Mouse (Mus musculus): ENCODE data around the gene Trim7.
"Not testable (repeated sequence)": the region's sequence is repeated elsewhere in the genome, so short reads cannot be mapped to it uniquely, and the experiment has no call there.

Trim7 gene

DNA sequence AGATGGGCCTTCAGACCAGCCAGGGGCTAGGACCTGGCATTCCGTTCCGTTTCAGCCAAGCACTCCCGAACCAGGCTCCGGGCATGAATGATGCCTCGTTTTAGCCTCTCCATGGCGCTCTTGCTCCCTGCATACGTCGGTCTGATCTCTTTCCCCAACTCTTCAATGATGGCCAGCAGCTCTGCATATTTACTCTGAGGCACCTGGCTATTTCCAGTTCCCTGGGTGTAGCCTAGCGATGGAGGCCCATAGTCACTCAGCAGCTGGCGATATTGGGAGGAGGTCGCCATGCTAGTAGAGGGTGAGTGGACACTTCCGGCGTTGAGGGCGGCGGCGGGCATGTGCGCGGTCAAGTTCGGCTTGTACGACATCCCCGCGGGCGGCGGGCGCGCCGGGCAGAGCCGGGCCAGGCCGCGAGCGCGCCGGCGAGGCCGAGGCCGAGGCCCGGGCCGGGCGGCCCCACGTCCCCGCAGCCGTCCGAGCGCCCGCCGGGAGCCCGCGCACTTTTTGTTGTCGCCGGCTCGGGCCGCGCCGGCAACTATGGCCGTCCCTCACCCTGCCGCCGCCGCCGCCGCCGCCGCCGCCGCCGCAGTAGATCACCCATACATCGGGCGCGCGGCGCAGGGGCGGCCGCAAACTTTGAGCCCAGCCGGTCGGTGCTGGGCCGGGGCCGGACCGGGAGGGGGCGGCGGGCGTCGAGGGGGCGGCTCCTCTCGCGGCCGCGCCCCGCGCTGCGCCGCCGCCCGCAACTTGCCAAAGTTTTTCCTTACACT, at the start of gene Trim7, which contains the start of gene Gm12184:
Gene Trim7 (plus strand): TSS at position 162 of the 773 bp plus-strand sequence.
Gene Gm12184 (minus strand): TSS at position 677 of the 773 bp plus-strand sequence.
- not testable (repeated sequence) for DNase-seq (ENCODE audit: extremely low spot score)

DNA sequence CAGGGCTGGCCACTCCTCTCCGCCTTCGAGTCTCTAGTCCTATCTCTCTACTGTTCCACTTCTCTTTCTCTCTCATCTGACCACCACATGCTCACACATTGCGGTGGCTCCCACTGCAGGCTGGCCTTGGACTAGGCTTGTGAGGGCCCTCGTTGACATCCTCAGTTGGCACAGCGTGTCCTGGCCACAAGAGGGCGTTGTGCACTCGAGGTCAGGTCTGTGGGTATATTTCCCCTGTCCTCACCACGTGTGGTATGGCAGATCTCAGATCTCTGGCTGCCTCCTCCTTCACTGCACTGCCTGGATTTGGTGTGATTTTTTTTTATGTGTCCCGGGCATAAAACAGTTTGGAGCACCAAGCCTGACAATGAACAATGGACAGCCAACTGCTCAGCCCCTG, 49.3 kb upstream of the Trim7 start:
- no peak for DNase-seq (ENCODE audit: extremely low spot score)

DNA sequence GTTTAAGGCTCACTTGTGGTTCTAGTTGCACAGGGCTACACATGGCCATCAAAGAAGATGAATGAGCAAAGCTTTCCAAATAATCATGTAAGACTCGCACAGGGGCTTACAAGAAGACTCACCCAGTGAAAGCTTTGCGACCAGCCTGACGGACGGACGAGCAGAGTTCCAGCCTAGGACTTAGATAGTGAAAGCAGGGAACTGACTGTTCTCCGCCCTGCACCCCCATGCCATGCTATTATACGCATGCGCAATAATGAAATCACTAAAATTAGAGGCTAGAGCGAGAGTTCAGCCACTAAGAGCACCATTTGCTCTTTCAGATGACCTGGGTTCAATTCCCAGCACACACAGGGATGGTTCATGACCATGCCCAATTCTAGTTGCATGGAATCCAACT, 48.6 kb upstream of the Trim7 start:
- DNase-seq (ENCODE audit: extremely low spot score) = no peak

- DNase-seq (ENCODE audit: extremely low spot score) = peak; percentile 23
These were observed 46.5 kb upstream of the Trim7 start for GRCm38 (mm10) chr11:48779450-48779849.

DNA sequence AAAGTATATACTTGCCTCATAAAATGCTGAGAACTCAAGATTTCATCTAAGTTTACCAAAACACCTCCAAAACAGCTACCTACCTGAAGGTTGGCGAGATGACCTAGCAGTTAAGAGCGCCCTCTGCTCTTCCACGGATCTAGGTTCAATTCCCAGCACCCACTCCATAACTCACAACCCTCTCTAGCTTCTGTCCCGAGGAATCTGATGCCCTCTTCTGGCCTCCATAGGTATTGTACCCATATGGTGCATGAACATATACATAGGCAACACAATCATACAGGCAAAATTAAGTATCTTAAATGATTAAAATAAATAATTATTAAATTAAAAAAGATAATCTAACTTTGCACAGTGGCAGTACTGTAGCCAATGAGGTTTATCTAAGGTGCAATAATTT, 43.7 kb upstream of the Trim7 start:
- no peak for DNase-seq (ENCODE audit: extremely low spot score)

DNA sequence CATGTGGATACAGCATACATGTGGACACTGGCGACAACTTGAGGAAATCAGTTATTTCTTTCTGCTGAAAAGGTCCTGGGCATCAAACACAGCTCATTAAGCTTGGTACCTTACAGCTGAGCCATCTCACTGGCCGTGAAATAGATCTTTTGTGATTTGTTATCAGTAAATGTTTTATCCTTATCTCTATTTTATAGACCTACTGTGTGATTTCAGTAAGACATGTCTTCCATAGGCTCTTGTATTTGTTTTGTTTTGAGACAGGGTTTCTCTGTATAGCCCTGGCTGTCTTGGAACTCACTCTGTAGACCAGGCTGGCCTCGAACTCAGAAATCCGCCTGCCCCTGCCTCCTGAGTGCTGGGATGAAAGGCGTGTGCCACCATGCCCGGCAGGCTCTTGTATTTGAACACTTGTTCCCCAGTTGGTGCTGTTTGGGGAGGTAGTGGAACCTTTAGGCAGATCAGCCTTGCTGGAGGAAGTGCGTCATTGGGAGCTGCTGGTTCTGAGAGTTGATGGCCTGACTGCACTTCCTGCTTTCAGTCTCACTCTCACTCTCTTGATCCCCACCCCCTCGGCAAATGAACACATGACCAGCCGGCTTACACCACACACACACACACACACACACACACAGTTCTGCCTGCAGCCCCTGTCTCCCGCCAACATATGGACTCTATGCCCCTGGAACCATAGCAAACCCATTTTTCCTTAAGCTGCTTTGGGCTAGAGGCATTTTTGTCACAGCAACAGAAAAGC, 38.3 kb upstream of the Trim7 start:
- peak; percentile 45 for DNase-seq (ENCODE audit: extremely low spot score)

- peak; percentile 79 for DNase-seq (ENCODE audit: extremely low spot score)
These were observed 37.4 kb upstream of the Trim7 start for GRCm38 (mm10) chr11:48788311-48789089.

DNA sequence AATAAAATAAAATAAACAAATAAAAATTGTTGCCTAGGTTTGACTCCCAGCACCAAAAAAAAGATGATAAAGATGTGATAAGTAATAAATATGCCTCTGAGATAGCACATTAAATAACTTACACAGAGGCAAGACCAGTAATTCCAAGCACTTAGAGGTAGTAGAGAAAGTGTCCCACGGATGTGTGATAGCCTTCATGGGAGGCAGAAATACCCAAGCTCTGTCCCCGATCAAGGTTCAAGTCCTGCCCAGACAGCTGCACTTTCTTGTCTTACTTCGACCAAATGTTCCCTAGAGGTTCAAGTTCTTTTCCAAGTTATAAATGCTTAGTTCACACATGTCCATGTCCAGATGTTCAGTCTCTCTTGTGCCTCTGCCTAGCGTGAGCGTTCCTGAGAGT, 36.7 kb upstream of the Trim7 start:
- no peak for DNase-seq (ENCODE audit: extremely low spot score)

GRCm38 (mm10) chr11:48789973-48790823, 35.7 kb upstream of the Trim7 start:
- DNase-seq (ENCODE audit: extremely low spot score) = peak; percentile 79

DNA sequence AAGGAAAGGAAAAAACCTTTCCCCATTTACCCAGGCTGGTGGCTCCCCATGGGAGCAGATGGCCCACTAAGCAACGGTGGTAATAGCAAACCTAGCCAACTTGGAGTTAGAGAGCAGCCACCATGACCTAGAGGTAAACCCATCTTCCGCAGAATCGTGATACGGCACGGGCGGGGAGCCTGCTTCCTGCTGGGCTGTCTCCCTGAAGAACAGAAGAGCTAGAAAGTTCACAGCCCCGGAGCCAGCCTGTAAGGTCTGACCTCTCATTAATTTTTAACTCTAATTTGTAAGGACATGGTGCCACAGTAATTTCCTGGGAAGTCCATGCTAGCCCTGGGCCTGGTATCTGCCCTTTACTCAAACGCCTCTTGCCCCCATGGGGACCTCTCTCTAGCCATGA, 35.0 kb upstream of the Trim7 start:
- no peak for DNase-seq (ENCODE audit: extremely low spot score)

DNA sequence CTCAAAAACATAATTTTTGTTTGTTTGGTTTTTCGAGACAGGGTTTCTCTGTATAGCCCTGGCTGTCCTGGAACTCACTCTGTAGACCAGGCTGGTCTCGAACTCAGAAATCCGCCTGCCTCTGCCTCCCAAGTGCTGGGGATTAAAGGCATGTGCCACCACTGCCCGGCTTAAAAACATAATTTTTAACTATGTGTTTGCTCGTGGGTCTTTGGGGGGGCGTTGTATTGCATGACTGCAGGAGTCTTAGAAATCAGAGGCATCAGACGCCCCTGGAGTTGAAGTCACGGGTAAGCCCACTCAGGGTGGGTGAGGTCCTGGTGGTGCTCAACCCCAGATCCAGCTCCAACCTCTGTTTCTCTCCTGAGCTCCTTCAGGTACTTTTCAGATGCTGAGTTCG, 34.0 kb upstream of the Trim7 start:
- not testable (repeated sequence) for DNase-seq (ENCODE audit: extremely low spot score)

DNA sequence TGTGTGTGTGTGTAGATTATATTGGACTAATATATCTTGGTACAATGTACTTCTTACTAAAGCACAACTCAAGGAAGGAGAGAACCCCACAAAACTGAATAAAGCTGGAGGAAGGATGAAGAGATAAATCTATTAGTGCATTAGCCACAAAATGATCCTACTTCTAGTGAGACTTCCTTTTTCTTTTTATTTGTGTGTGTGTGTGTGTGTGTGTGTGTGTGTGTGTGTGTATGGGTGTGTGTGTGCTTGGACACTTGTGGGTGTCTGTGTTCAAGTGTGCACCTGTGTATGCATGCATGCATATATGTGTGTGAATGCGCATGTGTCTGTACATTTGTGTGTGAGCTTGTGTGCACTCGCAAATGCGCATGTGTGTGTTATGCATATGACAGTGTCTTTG, 32.8 kb upstream of the Trim7 start:
- DNase-seq (ENCODE audit: extremely low spot score) = no peak

GRCm38 (mm10) chr11:48795221-48795620, 30.7 kb upstream of the Trim7 start:
- DNase-seq (ENCODE audit: extremely low spot score) = no peak

DNA sequence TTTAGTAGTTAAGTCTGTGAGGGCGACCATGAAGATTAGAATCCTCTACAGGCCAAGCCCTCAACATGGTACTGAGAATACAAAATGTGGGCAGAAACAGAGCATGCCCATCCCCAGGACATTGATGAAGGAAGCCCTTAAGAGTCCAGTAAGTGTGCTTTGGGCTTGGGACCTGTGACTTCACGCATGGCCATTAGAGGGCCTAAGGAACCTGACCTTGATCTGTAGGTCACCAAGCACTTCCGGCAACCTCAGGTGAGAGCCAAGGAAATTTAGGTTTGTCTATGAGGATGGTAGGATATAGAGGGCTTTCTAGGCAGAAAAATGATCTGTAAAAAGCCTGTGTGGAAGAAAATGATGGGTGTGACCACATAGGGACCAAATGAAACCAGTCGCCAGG, 29.6 kb upstream of the Trim7 start:
- DNase-seq (ENCODE audit: extremely low spot score) = no peak

DNA sequence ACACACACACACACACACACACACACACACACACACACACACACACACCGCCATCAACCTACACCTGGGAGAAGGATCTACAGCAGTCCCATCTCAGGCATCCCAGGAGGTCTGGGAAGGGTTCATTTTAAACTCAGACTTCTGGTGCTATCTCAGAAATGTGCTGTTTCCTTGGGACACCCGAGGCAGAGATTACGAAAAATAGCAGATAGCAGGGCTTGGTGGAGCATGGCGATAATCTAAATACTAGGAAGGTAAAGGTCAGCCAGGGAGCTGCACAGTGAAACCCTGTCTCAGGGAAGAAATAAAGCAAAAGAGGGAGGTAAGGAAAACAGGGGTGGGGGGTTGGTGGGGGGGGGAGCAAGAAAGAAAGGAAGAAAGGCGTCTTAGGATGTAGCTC, 28.7 kb upstream of the Trim7 start:
- no peak for DNase-seq (ENCODE audit: extremely low spot score)

DNA sequence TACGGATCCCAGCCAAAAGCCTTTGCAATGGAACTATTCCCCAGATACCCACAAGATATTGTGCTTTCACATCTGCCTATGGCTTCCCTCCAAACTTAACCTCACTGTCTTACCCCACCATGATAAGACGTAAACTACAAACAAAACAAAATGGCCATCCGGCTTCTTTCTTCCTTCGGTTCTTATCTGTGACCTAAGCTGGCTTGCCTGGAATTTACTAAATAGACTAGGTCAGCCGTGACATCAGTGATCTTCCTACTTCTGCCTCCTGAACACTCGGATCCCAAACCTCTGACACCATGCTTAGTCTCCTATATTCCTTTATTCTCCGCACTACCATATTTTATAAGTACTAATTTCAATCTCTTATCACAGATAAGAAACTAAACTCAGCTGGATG, 27.6 kb upstream of the Trim7 start:
- DNase-seq (ENCODE audit: extremely low spot score) = no peak

DNA sequence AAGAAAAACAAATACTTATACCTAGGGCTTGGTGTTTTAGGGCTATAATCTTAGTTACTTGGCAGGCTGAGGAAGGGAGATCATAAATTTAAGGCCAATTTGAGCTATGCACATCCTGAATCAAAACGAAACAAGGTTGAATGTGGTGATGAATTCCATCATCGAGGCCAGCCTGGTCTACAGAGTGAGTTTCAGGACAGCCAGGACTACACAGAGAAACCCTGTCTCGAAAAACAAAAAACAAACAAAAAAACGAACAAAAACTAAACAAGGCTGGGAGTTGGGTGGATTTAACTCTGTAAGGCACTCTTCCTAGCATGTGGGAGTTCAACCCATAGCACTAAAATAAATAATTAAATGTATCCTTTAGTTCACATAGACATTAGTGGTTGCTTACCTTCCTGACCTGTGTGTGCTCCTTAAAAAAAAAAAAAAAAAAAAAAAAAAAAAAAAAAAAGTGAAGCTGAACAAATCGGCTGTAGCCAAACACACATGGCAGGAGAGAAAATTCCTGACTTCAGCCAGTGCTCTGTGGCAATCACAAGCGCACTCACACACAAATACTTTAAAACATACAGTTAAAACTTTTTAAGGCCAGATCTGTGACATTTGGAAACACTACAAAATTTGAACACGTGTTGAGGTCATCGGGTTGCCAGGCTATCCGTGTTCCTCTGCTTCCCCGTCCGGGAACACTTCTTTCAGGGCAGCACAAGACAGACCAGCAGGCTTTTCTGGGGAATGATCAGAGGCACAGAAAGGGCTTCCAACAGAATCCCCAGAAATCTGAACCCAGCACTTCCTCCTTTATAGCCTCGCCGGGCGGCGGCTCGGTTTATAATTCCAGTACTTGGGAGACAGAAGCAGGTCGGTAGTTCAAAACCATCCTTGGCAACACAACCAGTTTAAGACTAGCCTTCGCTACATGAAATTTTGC, 26.7 kb upstream of the Trim7 start:
- no peak for DNase-seq (ENCODE audit: extremely low spot score)

DNA sequence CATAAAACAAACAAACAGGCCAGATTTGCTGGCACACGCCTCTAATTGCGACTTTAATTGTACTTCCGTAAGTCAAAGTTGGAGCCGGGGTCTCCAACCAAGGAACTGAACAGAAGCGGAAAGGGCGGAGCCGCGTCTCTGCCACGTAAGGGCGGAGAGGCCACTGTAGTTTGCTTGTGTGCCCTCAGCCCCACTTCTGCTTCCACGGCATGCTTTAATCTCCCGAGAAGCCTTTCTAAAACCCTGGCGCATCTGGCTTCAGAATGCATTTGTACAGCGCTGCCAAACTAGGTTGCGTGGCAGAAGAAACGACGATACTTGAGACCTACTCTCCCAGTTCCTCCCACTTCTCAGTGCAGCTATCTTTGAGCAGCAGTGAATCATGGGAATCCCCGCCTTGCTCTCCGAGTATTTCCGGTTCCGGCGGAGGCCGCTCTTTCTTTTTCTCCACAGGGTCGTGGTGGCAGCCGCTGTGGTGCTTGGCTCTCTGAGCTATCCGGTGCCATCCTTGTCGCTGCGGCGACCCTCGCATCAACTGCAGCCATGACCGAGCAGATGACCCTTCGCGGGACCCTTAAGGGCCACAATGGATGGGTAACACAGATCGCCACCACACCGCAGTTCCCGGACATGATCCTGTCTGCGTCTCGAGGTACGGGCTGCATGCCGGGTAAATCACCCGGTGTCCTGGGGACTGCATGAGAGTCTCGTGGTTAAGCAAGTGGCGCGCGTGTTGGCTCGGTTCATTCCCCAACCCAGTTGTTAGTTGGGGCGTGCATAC, 25.8 kb upstream of the Trim7 start, which contains the start of gene Rack1:
Gene Rack1 (plus strand): TSS at position 412 of the 781 bp plus-strand sequence.
- DNase-seq (ENCODE audit: extremely low spot score) = peak; percentile 95
